Mouse (Mus musculus) brain, embryonic 14.5 days (tissue): ENCODE measurements at regions not wholly inside any gene's neighbourhood (a gene's known extent, or its start where the extent isn't known, plus 50 kb on each side); places are given as distances from the start of the nearest gene placed in this dataset.

Source experiments
- CTCF ChIP-seq: fragments of 200-500 bp; IDR thresholded peaks from 2 replicates; pipeline ENCODE4 v1.5.1; 2012; ENCODE audit warnings: inconsistent platforms, mild to moderate bottlenecking, moderate library complexity, borderline replicate concordance; ENCODE audit not compliant: insufficient read depth, insufficient read length; ENCODE audit errors: extremely low read depth
- POLR2A ChIP-seq: fragments of 200-500 bp; IDR thresholded peaks from 2 replicates; pipeline ENCODE4 v1.6.1; 2012; ENCODE audit warnings: mild to moderate bottlenecking, inconsistent platforms, borderline replicate concordance; ENCODE audit not compliant: poor library complexity, insufficient read depth, insufficient read length, severe bottlenecking; ENCODE audit errors: extremely low read depth

GRCm38 (mm10) chr1:76039029-76039655 is 493.1 kb downstream of the Slc4a3 start:
- TF ChIP-seq CTCF (no peak), POLR2A (no peak)
